Mouse (Mus musculus): ENCODE results near the gene Akr1c19. TPM values are rescaled to one million over a fixed set of nuclear protein-coding genes. Genes with fewer than 3 reads are reported as not detected.
"Not testable (repeated sequence)": the region's sequence is repeated elsewhere in the genome, so short reads cannot be mapped to it uniquely, and the experiment has no call there.

The Akr1c19 gene
- total RNA-seq, 2 experiments from 2014 or later, result not detected

- intact Hi-C loops (cut with DNase I), result no loop called here
Measured at GRCm38 (mm10) chr13:4264612-4265011, 36.1 kb downstream of the Akr1c19 start.

GRCm38 (mm10) chr13:4265047-4265446, 36.5 kb downstream of the Akr1c19 start:
- no peak for DNase-seq (ENCODE audit: low spot score in 2 of 2)
- intact Hi-C loops (cut with DNase I), result no loop called here

More at GRCm38 (mm10) chr13:4264612-4265011, 36.1 kb downstream of the Akr1c19 start:
- no peak for DNase-seq (ENCODE audit: low spot score in 2 of 2)

GRCm38 (mm10) chr13:4265455-4265854, 37.0 kb downstream of the Akr1c19 start:
- intact Hi-C loops (cut with DNase I); DNase-seq (ENCODE audit: low spot score in 2 of 2): not testable (repeated sequence)

- DNase-seq (ENCODE audit: low spot score in 2 of 2), result no peak
- intact Hi-C loops (cut with DNase I), result no loop called here
Measured at GRCm38 (mm10) chr13:4270860-4271259, 42.4 kb downstream of the Akr1c19 start.

GRCm38 (mm10) chr13:4277526-4277925, 49.0 kb downstream of the Akr1c19 start:
- no peak for DNase-seq (ENCODE audit: low spot score in 2 of 2)
- intact Hi-C loops (cut with DNase I), result no loop called here

GRCm38 (mm10) chr13:4279284-4279683, 50.8 kb downstream of the Akr1c19 start, which contains the start of gene Akr1c12:
Gene Akr1c12, minus strand, starts transcription at chr13:4279433.
- intact Hi-C loops (cut with DNase I), result no loop called here

GRCm38 (mm10) chr13:4281471-4282412, 53.2 kb downstream of the Akr1c19 start:
- peak; percentile 55 to 65 for DNase-seq (ENCODE audit: low spot score in 2 of 2)
- intact Hi-C loops (cut with DNase I), result loop anchor here (1.0 to 5.0 kb wide), 4 partner anchors 93 to 269 kb away; no protein-coding TSS in a partner anchor

More at GRCm38 (mm10) chr13:4279284-4279683, 50.8 kb downstream of the Akr1c19 start, which contains the start of gene Akr1c12:
- DNase-seq (ENCODE audit: low spot score in 2 of 2), result no peak

GRCm38 (mm10) chr13:4296991-4297390, 68.5 kb downstream of the Akr1c19 start:
- no peak for DNase-seq (ENCODE audit: low spot score in 2 of 2)
- intact Hi-C loops (cut with DNase I), result no loop called here

Other genes starting within 250 kb of the Akr1c19 start
- 1 to 10 TPM in 1 of 2 experiments, under 1 TPM in 1; 0.94 to 1.8 TPM for gene Akr1c14, start 179.7 kb upstream of the Akr1c19 start, total RNA-seq (2021)
- 1 to 10 TPM; 1.1 to 1.7 TPM for gene Akr1c18, start 78.0 kb upstream of the Akr1c19 start, total RNA-seq (2021)
- under 1 TPM in 1 of 2 experiments, not detected in 1; 0.50 TPM for gene Akr1c13, start 37.5 kb upstream of the Akr1c19 start, total RNA-seq (2021)
- not detected for gene Akr1c12, start 50.7 kb downstream of the Akr1c19 start, total RNA-seq (2021)
- not detected for gene Akr1c6, start 205.6 kb downstream of the Akr1c19 start, total RNA-seq (2021)

Data from left cerebral cortex, postnatal 25 days (tissue).